Mouse (Mus musculus): ENCODE measurements at regions not wholly inside any gene's neighbourhood (a gene's known extent, or its start where the extent isn't known, plus 50 kb on each side); places are given as distances from the start of the nearest gene placed in this dataset.

DNA sequence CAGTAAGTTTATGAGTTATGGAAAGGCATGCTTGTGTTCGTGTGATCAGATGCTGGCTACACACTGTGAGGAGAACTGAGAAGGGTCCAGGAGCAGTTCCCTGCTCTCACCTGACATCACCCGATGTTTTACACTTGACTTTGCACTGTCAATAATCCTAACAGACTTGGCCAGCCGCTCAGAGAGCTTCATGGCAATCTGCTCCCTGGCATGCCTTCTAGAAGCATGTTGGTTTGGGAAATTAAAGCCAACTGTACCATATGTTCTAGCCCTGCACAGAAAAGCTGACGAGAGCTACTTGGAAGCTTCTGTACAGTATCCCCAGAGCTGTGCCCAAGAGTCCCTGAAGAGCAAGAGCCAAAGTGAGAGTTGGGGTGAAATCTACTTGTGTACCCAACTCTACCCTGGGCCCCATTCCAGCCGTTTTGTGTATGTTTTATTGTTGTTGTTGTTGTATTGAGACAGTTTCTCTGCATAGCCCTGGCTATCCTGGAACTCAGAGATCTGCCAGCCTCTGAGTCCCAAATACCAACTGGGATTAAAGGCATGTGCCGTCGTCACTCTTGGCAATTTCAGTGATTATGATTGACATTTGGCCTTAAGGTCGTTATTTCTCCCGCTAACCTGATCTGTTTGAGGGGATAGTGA lies 56.5 kb upstream of the Cnksr3 start:
- no peak for DNase-seq
- Histone ChIP-seq H3K27ac (ENCODE audit: insufficient read depth, low read depth, low read length) (no peak overlapping the region), H3K4me1 (ENCODE audit: control insufficient read depth, insufficient read depth, low read length) (no peaks in the 10 kb centered on the region), H3K36me3 (ENCODE audit: control insufficient read depth, insufficient read depth, low read length) (no peaks in the 10 kb centered on the region), H3K4me3 (ENCODE audit: insufficient read depth, low read depth, low read length) (no peak overlapping the region), H3K27me3 (replicated peaks; ENCODE audit: control insufficient read depth, insufficient read depth, low read length) (no peaks in the 10 kb centered on the region)
- TF ChIP-seq POLR2A (IDR thresholded peaks at IDR 0.05; ENCODE audit: low read depth, low read length) (no peak), CTCF (conservative IDR thresholded peaks at IDR 0.05; ENCODE audit: insufficient read depth, insufficient read length, low read depth, low read length) (no peak)
- WGBS, result 87% methylated on average over 9 of the region's 9 CpGs

DNA sequence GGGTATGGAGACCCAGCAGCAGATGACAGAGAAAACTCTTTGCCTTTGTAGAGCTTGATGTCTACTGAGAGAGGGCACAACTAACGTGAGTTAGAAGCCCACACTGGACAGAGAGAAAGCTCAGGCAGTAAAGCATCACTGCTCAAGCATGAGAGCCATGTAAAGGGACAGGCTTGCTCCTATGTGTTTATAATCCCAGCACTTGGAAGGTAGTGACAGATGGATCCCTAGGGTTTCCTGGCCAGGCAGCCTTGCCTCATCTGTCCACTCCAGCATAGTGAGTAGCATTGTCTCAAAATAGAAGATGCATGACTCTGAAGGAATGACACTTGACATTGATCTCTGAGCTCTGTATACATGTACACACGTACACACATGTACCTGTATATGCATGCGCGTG lies 55.9 kb upstream of the Cnksr3 start:
- H3K27ac ChIP-seq (ENCODE audit: insufficient read depth, low read depth, low read length), result no peak overlapping the region
- no peaks in the 10 kb centered on the region for H3K36me3 ChIP-seq (ENCODE audit: control insufficient read depth, insufficient read depth, low read length)
- TF ChIP-seq POLR2A (IDR thresholded peaks at IDR 0.05; ENCODE audit: low read depth, low read length) (no peak), CTCF (conservative IDR thresholded peaks at IDR 0.05; ENCODE audit: insufficient read depth, insufficient read length, low read depth, low read length) (no peak)
- no peaks in the 10 kb centered on the region for H3K4me1 ChIP-seq (ENCODE audit: control insufficient read depth, insufficient read depth, low read length)
- WGBS, result 89% methylated on average over 4 of the region's 4 CpGs
- DNase-seq, result no peak
- H3K4me3 ChIP-seq (ENCODE audit: insufficient read depth, low read depth, low read length), result no peak overlapping the region
- no peaks in the 10 kb centered on the region for H3K27me3 ChIP-seq (replicated peaks; ENCODE audit: control insufficient read depth, insufficient read depth, low read length)

DNA sequence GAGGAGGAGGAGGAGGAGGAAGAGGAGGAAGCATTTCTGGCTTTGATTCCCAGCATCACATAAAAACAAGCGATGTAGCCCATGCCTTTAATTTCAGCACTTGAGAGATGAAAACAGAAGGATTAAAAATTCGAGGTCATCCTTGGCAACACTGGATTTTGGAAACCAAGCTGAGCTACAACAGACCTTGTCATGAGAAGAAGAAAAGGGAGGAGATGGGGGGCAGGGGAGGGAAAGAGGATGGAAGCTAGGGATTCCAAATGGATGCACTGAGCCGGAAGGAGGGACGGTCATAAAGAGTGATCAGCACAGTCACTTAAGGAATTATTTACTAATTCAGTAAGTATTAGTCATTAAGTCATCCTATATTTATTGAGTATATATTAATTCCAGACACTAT lies 55.1 kb upstream of the Cnksr3 start:
- H3K36me3 ChIP-seq (ENCODE audit: control insufficient read depth, insufficient read depth, low read length), result no peaks in the 10 kb centered on the region
- TF ChIP-seq POLR2A (IDR thresholded peaks at IDR 0.05; ENCODE audit: low read depth, low read length) (no peak), CTCF (conservative IDR thresholded peaks at IDR 0.05; ENCODE audit: insufficient read depth, insufficient read length, low read depth, low read length) (no peak)
- H3K4me1 ChIP-seq (ENCODE audit: control insufficient read depth, insufficient read depth, low read length), result no peaks in the 10 kb centered on the region
- 81% methylated on average over 4 of the region's 4 CpGs for WGBS
- no peak overlapping the region for H3K4me3 ChIP-seq (ENCODE audit: insufficient read depth, low read depth, low read length)
- no peak for DNase-seq
- H3K27me3 ChIP-seq (replicated peaks; ENCODE audit: control insufficient read depth, insufficient read depth, low read length), result no peaks in the 10 kb centered on the region
- no peak overlapping the region for H3K27ac ChIP-seq (ENCODE audit: insufficient read depth, low read depth, low read length)

DNA sequence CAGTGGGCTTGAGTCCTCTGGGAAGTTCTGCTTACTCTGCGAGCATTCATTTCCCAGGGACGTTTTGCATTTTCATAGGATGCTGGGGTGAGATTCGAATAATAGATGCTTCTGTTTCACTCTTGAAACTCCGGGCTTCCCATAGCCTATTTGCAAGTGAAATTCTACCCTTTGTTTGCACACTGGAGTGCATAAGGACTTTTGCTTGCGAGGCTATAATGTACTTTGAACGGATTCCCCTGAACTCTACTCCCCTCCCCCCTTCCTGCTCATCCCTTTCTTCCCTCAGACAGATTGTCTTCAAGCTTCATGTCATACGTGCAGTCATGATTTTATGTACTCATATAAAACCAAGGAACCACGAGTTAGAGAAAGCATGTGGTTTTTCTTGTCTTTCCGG lies 53.4 kb upstream of the Cnksr3 start:
- Histone ChIP-seq H3K36me3 (ENCODE audit: control insufficient read depth, insufficient read depth, low read length) (no peaks in the 10 kb centered on the region), H3K4me1 (ENCODE audit: control insufficient read depth, insufficient read depth, low read length) (peaks cover 2% of the 10 kb centered on the region; the same call in 1 of the 2 replicates), H3K4me3 (ENCODE audit: insufficient read depth, low read depth, low read length) (no peak overlapping the region), H3K27ac (ENCODE audit: insufficient read depth, low read depth, low read length) (no peak overlapping the region), H3K27me3 (replicated peaks; ENCODE audit: control insufficient read depth, insufficient read depth, low read length) (no peaks in the 10 kb centered on the region)
- DNase-seq, result no peak
- TF ChIP-seq CTCF (conservative IDR thresholded peaks at IDR 0.05; ENCODE audit: insufficient read depth, insufficient read length, low read depth, low read length), result no peak
- no peak for TF ChIP-seq POLR2A (IDR thresholded peaks at IDR 0.05; ENCODE audit: low read depth, low read length)
- 45% methylated on average over 9 of the region's 9 CpGs for WGBS

DNA sequence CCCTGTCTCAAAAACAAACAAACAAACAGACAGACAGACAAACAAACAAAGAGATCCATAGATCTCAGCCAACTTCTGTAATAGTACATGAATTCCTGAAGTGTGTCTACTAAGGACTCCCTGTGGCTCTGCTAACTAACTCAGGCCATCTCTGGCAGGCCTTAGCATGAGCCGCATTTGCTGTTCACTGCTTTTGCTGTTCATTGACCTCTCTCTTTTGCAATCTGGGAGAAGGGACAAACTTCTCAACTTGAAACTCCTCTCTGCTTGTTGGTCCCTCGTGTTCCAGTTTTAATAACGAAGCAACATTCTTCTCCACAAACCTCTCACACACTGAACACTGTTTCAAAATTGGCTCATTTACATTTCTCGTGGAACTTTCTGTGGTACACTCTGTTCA lies 52.7 kb upstream of the Cnksr3 start:
- Histone ChIP-seq H3K4me1 (ENCODE audit: control insufficient read depth, insufficient read depth, low read length) (peaks cover 8% of the 10 kb centered on the region; the same call in 1 of the 2 replicates), H3K27ac (ENCODE audit: insufficient read depth, low read depth, low read length) (no peak overlapping the region), H3K4me3 (ENCODE audit: insufficient read depth, low read depth, low read length) (no peak overlapping the region), H3K36me3 (ENCODE audit: control insufficient read depth, insufficient read depth, low read length) (no peaks in the 10 kb centered on the region), H3K27me3 (replicated peaks; ENCODE audit: control insufficient read depth, insufficient read depth, low read length) (no peaks in the 10 kb centered on the region)
- no peak for TF ChIP-seq CTCF (conservative IDR thresholded peaks at IDR 0.05; ENCODE audit: insufficient read depth, insufficient read length, low read depth, low read length)
- TF ChIP-seq POLR2A (IDR thresholded peaks at IDR 0.05; ENCODE audit: low read depth, low read length), result no peak
- 59% methylated on average over 4 of the region's 4 CpGs for WGBS
- DNase-seq, result no peak

All from kidney, adult 2 months (tissue).